Mouse (Mus musculus) limb, embryonic 13.5 days (tissue): Measurements from ENCODE around the gene Vsig8. TPM values are rescaled to one million over a fixed set of nuclear protein-coding genes. Genes with fewer than 3 reads are reported as not detected.

ENCODE experiments used
- ATAC-seq: fragments of 200-750 bp; cut with Nextera tagmentation; 2 replicates; pipeline ENCODE4 v1.8.0; 2017; ENCODE audit warnings: low read depth, moderate number of reproducible peaks, moderate TSS enrichment; ENCODE audit not compliant: low FRiP score
- H3K27ac ChIP-seq: fragments of 300-500 bp; sonication (generic); 2 replicates; pipeline ENCODE4 v1.5.1; 2015; ENCODE audit warnings: inconsistent platforms, mild to moderate bottlenecking, moderate library complexity
- H3K27me3 ChIP-seq: fragments of 300-500 bp; sonication (generic); 2 replicates; pipeline ENCODE4 v1.6.1; 2015; ENCODE audit warnings: mild to moderate bottlenecking, inconsistent platforms
- H3K36me3 ChIP-seq: fragments of 300-500 bp; sonication (generic); 2 replicates; pipeline ENCODE4 v1.6.1; 2015; ENCODE audit warnings: inconsistent platforms, mild to moderate bottlenecking, moderate library complexity
- H3K4me1 ChIP-seq: fragments of 300-500 bp; sonication (generic); 2 replicates; pipeline ENCODE4 v1.6.1; 2015; ENCODE audit warnings: inconsistent platforms
- H3K4me2 ChIP-seq: fragments of 300-500 bp; sonication (generic); replicated peaks from 2 replicates; pipeline ENCODE4 v1.6.1; 2015; ENCODE audit warnings: inconsistent platforms, mild to moderate bottlenecking, moderate library complexity
- H3K4me3 ChIP-seq: fragments of 300-500 bp; sonication (generic); 2 replicates; pipeline ENCODE4 v1.5.1; 2015; ENCODE audit warnings: moderate library complexity, mild to moderate bottlenecking, inconsistent platforms
- H3K9ac ChIP-seq: fragments of 300-500 bp; sonication (generic); 2 replicates; pipeline ENCODE4 v1.6.1; 2015; ENCODE audit warnings: mild to moderate bottlenecking, inconsistent platforms
- H3K9me3 ChIP-seq: fragments of 300-500 bp; sonication (generic); 2 replicates; pipeline ENCODE4 v1.6.1; 2016; ENCODE audit warnings: inconsistent platforms
- WGBS: fragments of 180-500 bp; shearing (Covaris S2); methylation state at CpG from one replicate; pipeline ENCODE4 v1.1.7; 2015; 5-methylcytosine and 5-hydroxymethylcytosine counted together
- polyA plus RNA-seq: library from polyadenylated mRNA; unstranded; fragments of >200 nt; fragmentation: Nextera tagmentation; extraction: Ambion mirVana; gene quantifications from 2 replicates; pipeline ENCODE4 v1.2.1, GENCODE M21; 2015

Vsig8 gene
- polyA plus RNA-seq, 1 experiment from 2014 or later = 0.33 TPM

- Histone ChIP-seq H3K4me2 (peak overlapping the region; percentile 94), H3K36me3 (no peaks in the 10 kb centered on the region), H3K9me3 (no peaks in the 10 kb centered on the region), H3K4me3 (peak overlapping the region; percentile 67), H3K9ac (peak overlapping the region; percentile 76), H3K4me1 (peaks cover 19% of the 10 kb centered on the region), H3K27me3 (peaks cover 50% of the 10 kb centered on the region), H3K27ac (no peak overlapping the region)
- 1% methylated on average over 9 of the region's 10 CpGs for WGBS
- ATAC-seq = no peak; the same call in 1 of the 2 replicates
These were observed 7.7 kb downstream of the Vsig8 start for GRCm38 (mm10) chr1:172563465-172563828.

DNA sequence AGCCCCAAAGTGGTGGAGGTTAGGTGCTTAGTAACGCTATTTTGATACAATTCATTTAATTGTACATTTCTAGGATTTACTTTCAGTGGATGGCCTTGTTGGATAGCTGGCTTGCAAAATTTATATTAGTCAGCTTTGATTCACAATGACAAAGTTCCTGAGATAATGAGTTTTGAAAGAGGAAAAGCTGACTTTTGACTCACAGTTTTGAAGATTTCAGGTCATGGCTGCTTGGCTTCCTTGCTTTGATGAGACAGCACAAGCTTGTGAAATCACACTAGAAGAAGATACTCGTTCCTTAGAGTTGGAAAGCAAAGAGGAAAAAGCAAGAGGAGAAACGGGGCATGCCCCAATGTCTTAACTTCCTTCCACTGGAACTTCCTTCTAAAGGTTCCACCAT, 10.4 kb downstream of the Vsig8 start:
- H3K4me3 ChIP-seq = no peak overlapping the region
- WGBS = 65% methylated on average over 3 of the region's 3 CpGs
- no peaks in the 10 kb centered on the region for H3K36me3 ChIP-seq
- peaks cover 21% of the 10 kb centered on the region for H3K4me1 ChIP-seq
- H3K27ac ChIP-seq = no peak overlapping the region
- ATAC-seq = no peak
- no peak overlapping the region for H3K9ac ChIP-seq
- peaks cover 27% of the 10 kb centered on the region for H3K27me3 ChIP-seq
- H3K4me2 ChIP-seq = no peak overlapping the region
- no peaks in the 10 kb centered on the region for H3K9me3 ChIP-seq

DNA sequence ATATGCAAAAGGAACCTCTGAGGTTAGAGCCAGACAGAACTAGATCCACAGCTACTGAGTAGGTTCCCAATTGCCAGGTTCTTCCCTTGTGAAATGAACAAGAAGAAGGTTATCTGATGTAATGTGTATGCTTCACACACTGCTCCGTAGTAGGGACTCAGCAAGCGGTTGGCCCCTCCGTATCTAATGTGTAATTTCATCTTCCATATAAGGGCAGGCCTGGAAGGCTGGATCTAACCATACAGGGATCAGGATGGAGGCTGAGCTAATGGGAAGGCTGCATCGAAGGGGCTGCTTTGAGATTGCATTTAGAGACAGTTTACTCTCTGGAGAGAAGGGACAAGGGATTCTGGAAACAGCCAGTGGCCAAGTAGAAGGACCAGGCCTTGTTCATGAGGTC, 12.0 kb downstream of the Vsig8 start:
- Histone ChIP-seq H3K4me2 (no peak overlapping the region), H3K4me1 (peaks cover 12% of the 10 kb centered on the region; the same call in 1 of the 2 replicates), H3K4me3 (no peak overlapping the region), H3K9me3 (no peaks in the 10 kb centered on the region), H3K27ac (no peak overlapping the region), H3K9ac (no peak overlapping the region), H3K36me3 (no peaks in the 10 kb centered on the region), H3K27me3 (peaks cover 15% of the 10 kb centered on the region; the same call in 1 of the 2 replicates)
- no peak for ATAC-seq
- 62% methylated on average over 4 of the region's 4 CpGs for WGBS

DNA sequence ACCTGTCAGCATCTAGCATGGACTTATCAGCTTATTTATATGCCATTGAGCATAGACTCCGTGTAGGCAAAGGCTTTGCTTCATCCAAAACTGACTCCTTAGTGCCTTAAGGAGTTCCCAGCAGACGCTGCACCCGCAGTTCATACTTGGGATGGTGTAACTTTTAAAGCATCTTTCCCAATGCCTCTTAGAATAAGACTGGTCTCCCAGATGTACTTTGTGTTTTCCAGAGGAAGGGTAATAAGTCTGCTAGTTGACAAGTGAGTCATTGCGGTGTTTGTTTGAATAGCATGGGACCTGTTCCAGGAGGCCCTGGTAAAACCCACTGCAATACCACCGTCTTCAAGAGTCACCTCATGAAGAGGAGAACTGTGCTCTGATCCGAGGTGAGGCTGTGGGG, 24.4 kb downstream of the Vsig8 start:
- no peak overlapping the region for H3K27ac ChIP-seq
- no peak overlapping the region for H3K9ac ChIP-seq
- 65% methylated on average over 6 of the region's 6 CpGs for WGBS
- H3K4me2 ChIP-seq = no peak overlapping the region
- no peak for ATAC-seq
- peaks cover 18% of the 10 kb centered on the region for H3K27me3 ChIP-seq
- H3K9me3 ChIP-seq = no peaks in the 10 kb centered on the region
- H3K4me3 ChIP-seq = no peak overlapping the region
- H3K4me1 ChIP-seq = 0 out of 2 replicates have a peak, but pooled peaks cover 3% of the 10 kb centered on the region
- H3K36me3 ChIP-seq = no peaks in the 10 kb centered on the region

- WGBS = 56% methylated on average over 8 of the region's 8 CpGs
- no peaks in the 10 kb centered on the region for H3K36me3 ChIP-seq
- H3K4me1 ChIP-seq = peaks cover 13% of the 10 kb centered on the region
- peaks cover 31% of the 10 kb centered on the region for H3K27me3 ChIP-seq
- H3K4me3 ChIP-seq = no peak overlapping the region
- H3K4me2 ChIP-seq = no peak overlapping the region
- no peak for ATAC-seq
- no peak overlapping the region for H3K9ac ChIP-seq
- no peak overlapping the region for H3K27ac ChIP-seq
- H3K9me3 ChIP-seq = no peaks in the 10 kb centered on the region
These were observed 26.7 kb downstream of the Vsig8 start for GRCm38 (mm10) chr1:172582436-172582835.

- Histone ChIP-seq H3K9me3 (no peaks in the 10 kb centered on the region), H3K27ac (no peak overlapping the region), H3K9ac (no peak overlapping the region), H3K27me3 (peaks cover 31% of the 10 kb centered on the region), H3K4me2 (no peak overlapping the region), H3K36me3 (no peaks in the 10 kb centered on the region), H3K4me1 (peaks cover 13% of the 10 kb centered on the region), H3K4me3 (no peak overlapping the region)
- ATAC-seq = no peak
- 80% methylated on average over 6 of the region's 6 CpGs for WGBS
These were observed 28.5 kb downstream of the Vsig8 start for GRCm38 (mm10) chr1:172584271-172584670.

DNA sequence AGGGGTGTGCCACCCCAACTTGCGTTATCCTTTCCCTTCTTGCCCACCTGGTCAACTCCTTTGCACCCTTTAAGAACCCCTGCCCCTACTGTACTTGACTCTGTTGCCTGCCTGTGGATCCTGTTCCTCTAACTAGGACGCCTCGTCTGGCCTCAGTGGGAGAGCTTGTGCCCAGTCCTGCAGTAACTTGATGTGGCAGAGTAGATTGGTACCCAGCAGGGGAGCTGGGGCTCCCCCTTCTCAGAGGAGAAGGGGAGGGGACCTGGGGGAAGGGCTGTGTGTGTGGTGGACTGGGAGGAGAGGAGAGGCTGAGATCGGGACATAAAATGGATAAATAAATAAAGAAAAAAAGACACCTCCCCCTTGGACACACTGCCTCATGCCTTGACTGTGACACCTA, 29.3 kb downstream of the Vsig8 start:
- 42% methylated on average over 4 of the region's 4 CpGs for WGBS
- Histone ChIP-seq H3K4me2 (no peak overlapping the region), H3K4me1 (peaks cover 13% of the 10 kb centered on the region), H3K9me3 (no peaks in the 10 kb centered on the region), H3K27me3 (peaks cover 31% of the 10 kb centered on the region), H3K4me3 (no peak overlapping the region), H3K36me3 (no peaks in the 10 kb centered on the region), H3K9ac (no peak overlapping the region), H3K27ac (no peak overlapping the region)
- ATAC-seq = no peak

GRCm38 (mm10) chr1:172585612-172586567, 30.2 kb downstream of the Vsig8 start:
- 30% methylated on average over 26 of the region's 26 CpGs for WGBS
- Histone ChIP-seq H3K9ac (no peak overlapping the region), H3K27me3 (peaks cover 31% of the 10 kb centered on the region), H3K4me1 (peaks cover 13% of the 10 kb centered on the region), H3K4me3 (no peak overlapping the region), H3K9me3 (no peaks in the 10 kb centered on the region), H3K27ac (no peak overlapping the region), H3K4me2 (no peak overlapping the region), H3K36me3 (no peaks in the 10 kb centered on the region)
- ATAC-seq = no peak

- no peak within 1 kb of the TSS for H3K4me3 ChIP-seq
- H3K27me3 ChIP-seq = peaks cover 11% of the 10 kb centered on the region
- H3K36me3 ChIP-seq = no peaks in the 10 kb centered on the region
- H3K9me3 ChIP-seq = no peaks in the 10 kb centered on the region
- H3K27ac ChIP-seq = no peak within 1 kb of the TSS
- WGBS = 79% methylated on average over 7 of the region's 7 CpGs
- ATAC-seq = no peak
- H3K4me1 ChIP-seq = peaks cover 10% of the 10 kb centered on the region
- no peak within 1 kb of the TSS for H3K4me2 ChIP-seq
- no peak within 1 kb of the TSS for H3K9ac ChIP-seq
These were observed 34.6 kb downstream of the Vsig8 start, which contains the start of gene Slamf8 for GRCm38 (mm10) chr1:172590385-172590784. Slamf8 (minus strand) TSS chr1:172590568.

DNA sequence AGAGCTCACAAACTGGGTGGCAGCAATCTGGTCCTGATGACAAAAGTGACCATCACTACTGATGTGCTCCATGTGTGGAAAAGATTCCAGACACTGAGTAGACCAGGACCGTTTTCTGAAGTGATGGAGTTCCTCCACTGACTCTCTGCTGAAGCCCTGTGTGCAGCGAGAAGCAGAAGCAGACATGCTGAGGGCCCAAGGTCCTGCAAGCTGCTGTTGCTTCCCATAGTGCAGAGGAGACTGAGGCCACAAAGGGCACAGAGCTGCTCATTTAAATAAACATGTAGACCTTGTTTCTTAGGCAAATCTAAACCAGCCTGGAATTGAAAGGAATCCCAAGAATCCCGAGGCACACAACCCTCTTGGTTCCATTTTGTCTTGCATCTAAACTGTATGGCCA, 37.6 kb downstream of the Vsig8 start:
- 68% methylated on average over 3 of the region's 3 CpGs for WGBS
- H3K9me3 ChIP-seq = no peaks in the 10 kb centered on the region
- H3K27me3 ChIP-seq = no peaks in the 10 kb centered on the region
- H3K4me1 ChIP-seq = no peaks in the 10 kb centered on the region
- H3K9ac ChIP-seq = no peak overlapping the region
- no peak overlapping the region for H3K27ac ChIP-seq
- ATAC-seq = no peak
- H3K36me3 ChIP-seq = no peaks in the 10 kb centered on the region
- no peak overlapping the region for H3K4me2 ChIP-seq
- H3K4me3 ChIP-seq = no peak overlapping the region

- no peaks in the 10 kb centered on the region for H3K36me3 ChIP-seq
- no peak overlapping the region for H3K4me3 ChIP-seq
- H3K4me2 ChIP-seq = no peak overlapping the region
- H3K9ac ChIP-seq = no peak overlapping the region
- H3K9me3 ChIP-seq = no peaks in the 10 kb centered on the region
- no peak for ATAC-seq
- no peaks in the 10 kb centered on the region for H3K4me1 ChIP-seq
- no peaks in the 10 kb centered on the region for H3K27me3 ChIP-seq
- H3K27ac ChIP-seq = no peak overlapping the region
- WGBS = 81% methylated on average over 2 of the region's 2 CpGs
These were observed 38.2 kb downstream of the Vsig8 start for GRCm38 (mm10) chr1:172593956-172594355.

- ATAC-seq = 0 out of 2 replicates have a peak, but pooled peaks have one; percentile 36
These were observed 38.8 kb downstream of the Vsig8 start for GRCm38 (mm10) chr1:172594495-172594894.

More at GRCm38 (mm10) chr1:172594495-172594894, 38.8 kb downstream of the Vsig8 start:
- Histone ChIP-seq H3K4me3 (no peak overlapping the region), H3K27me3 (no peaks in the 10 kb centered on the region), H3K36me3 (no peaks in the 10 kb centered on the region), H3K27ac (no peak overlapping the region), H3K9me3 (no peaks in the 10 kb centered on the region), H3K9ac (no peak overlapping the region), H3K4me2 (no peak overlapping the region), H3K4me1 (no peaks in the 10 kb centered on the region)
